In the genomic region with DNA sequence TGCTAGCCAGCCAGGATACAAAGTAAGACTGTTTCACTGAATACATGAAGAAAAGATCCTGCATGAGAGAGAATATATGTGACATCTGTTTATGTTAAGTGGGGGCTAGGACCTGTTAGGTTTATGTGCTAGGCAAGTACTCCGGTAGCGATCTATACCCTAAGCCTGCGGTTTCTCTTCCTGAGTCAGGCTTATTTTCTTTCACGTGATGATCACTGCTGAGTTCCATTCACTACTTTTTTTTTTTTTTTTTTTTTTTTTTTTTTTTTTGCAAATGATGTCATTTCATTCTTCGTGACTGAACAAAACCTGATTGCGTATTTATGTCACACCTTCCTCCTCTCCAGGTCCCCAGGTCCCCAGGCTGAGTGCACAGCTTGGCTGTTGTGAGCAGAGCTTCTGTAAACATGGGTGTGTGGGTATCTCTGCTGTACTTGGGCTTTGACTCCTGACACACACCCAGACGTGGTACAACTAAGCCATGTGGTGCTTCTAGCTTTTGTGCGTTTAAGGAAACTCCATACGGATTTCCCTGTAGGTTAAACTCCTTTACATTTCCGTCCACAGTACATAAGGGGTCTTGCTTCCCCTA, we compare ENCODE assay signal across 22 mouse cellular contexts. TPM values are rescaled to one million over a fixed set of nuclear protein-coding genes. Genes with fewer than 3 reads are reported as not detected.
DNase-seq lines count a peak whose midpoint lies in the region; ATAC-seq and TF ChIP-seq lines count a peak whose summit lies in the region.
"Had no signal": no experiment of that assay in that cellular context is flagged by ENCODE, and none has a peak within 500 bp of the region (broad histone marks: within the 10 kb centered on the region; RNA-seq: fewer than 3 reads in every experiment).

No protein-coding gene starts in this region.

- peak; percentile 42; the same call in 1 of the 2 replicates for ATAC-seq in intestine, embryonic 16.5 days
- no peak for ATAC-seq in intestine, postnatal 0 days
- ATAC-seq in stomach, postnatal 0 days (ENCODE audit: low FRiP score, low TSS enrichment) = peak; percentile 93
- ATAC-seq: forebrain, embryonic 13.5 days; forebrain, embryonic 15.5 days; forebrain, postnatal 0 days had no signal

- H3K4me3 ChIP-seq in intestine, embryonic 16.5 days (ENCODE audit: low read length) = no peak overlapping the region
- no peak overlapping the region for H3K4me3 ChIP-seq in intestine, postnatal 0 days (ENCODE audit: low read depth, low read length)
- H3K4me3 ChIP-seq in ES-E14 (ENCODE audit: insufficient read depth in 1 of 2, low read depth in 1 of 2, low read length in 2 of 2, poor library complexity in 1 of 2, severe bottlenecking in 1 of 2) = no peak overlapping the region
- H3K4me3 ChIP-seq in stomach, postnatal 0 days (ENCODE audit: low read depth, low read length) = no peak overlapping the region
- H3K4me3 ChIP-seq in left cerebral cortex, adult 2 months = no peak overlapping the region
- H3K4me3 ChIP-seq: embryonic facial prominence, embryonic 13.5 days; embryonic facial prominence, embryonic 15.5 days; erythroblast, embryonic 14.5 days; forebrain, embryonic 13.5 days; forebrain, embryonic 15.5 days had no signal

- no peaks in the 10 kb centered on the region for H3K4me1 ChIP-seq in intestine, embryonic 16.5 days (ENCODE audit: control insufficient read depth, insufficient read depth, low read length)
- no peaks in the 10 kb centered on the region for H3K4me1 ChIP-seq in intestine, postnatal 0 days (replicated peaks; ENCODE audit: control insufficient read depth, insufficient read depth, low read length)
- peaks cover 0 to 8% of the 10 kb centered on the region in 2 experiments; a peak in 1 of 4 replicates for H3K4me1 ChIP-seq in ES-E14 (ENCODE audit: control insufficient read depth in 2 of 2, insufficient read depth in 2 of 2, low read length in 2 of 2, poor library complexity in 1 of 2)
- H3K4me1 ChIP-seq in stomach, postnatal 0 days (replicated peaks; ENCODE audit: control insufficient read depth, insufficient read depth) = no peaks in the 10 kb centered on the region
- H3K4me1 ChIP-seq: embryonic facial prominence, embryonic 15.5 days; forebrain, embryonic 13.5 days; forebrain, embryonic 15.5 days had no signal

- intact Hi-C loops in left cerebral cortex, adult 2 months (cut with DNase I) = no loop called here

- in situ Hi-C loops in ES-E14 (cut with MboI; ENCODE audit: low sequenced_read_pairs in 2 of 2, unreplicated experiment in 2 of 2) = no loop called here

- no peak overlapping the region for H3K27ac ChIP-seq in intestine, embryonic 16.5 days (ENCODE audit: low read length)
- no peak overlapping the region for H3K27ac ChIP-seq in intestine, postnatal 0 days (ENCODE audit: low read depth, low read length)
- H3K27ac ChIP-seq in ES-E14 (ENCODE audit: insufficient read depth, low read depth, low read length, poor library complexity, severe bottlenecking) = no peak overlapping the region
- H3K27ac ChIP-seq in stomach, postnatal 0 days (replicated peaks) = no peak overlapping the region
- no peak overlapping the region for H3K27ac ChIP-seq in left cerebral cortex, adult 2 months
- H3K27ac ChIP-seq: embryonic facial prominence, embryonic 13.5 days; embryonic facial prominence, embryonic 15.5 days; forebrain, embryonic 13.5 days; forebrain, embryonic 15.5 days had no signal

- no peak for TF ChIP-seq CTCF in intestine, postnatal 0 days (IDR thresholded peaks at IDR 0.05; ENCODE audit: low read depth)
- TF ChIP-seq CTCF in stomach, postnatal 0 days (IDR thresholded peaks at IDR 0.05; ENCODE audit: low read depth) = no peak
- TF ChIP-seq CTCF in left cerebral cortex, adult 2 months (IDR thresholded peaks at IDR 0.05) = no peak

- no peaks in the 10 kb centered on the region for H3K36me3 ChIP-seq in intestine, embryonic 16.5 days (ENCODE audit: control insufficient read depth, insufficient read depth, low read length)
- H3K36me3 ChIP-seq in intestine, postnatal 0 days (ENCODE audit: control insufficient read depth, insufficient read depth) = no peaks in the 10 kb centered on the region
- no peaks in the 10 kb centered on the region for H3K36me3 ChIP-seq in ES-E14 (ENCODE audit: control insufficient read depth, insufficient read depth, low read length, poor library complexity, severe bottlenecking)
- no peaks in the 10 kb centered on the region for H3K36me3 ChIP-seq in stomach, postnatal 0 days (ENCODE audit: control insufficient read depth, insufficient read depth, low read length)
- H3K36me3 ChIP-seq: embryonic facial prominence, embryonic 13.5 days; embryonic facial prominence, embryonic 15.5 days; forebrain, embryonic 15.5 days had no signal

- 62% methylated on average over 10 of the region's 10 CpGs for WGBS in intestine, embryonic 16.5 days
- 52% methylated on average over 10 of the region's 10 CpGs for WGBS in intestine, postnatal 0 days
- WGBS in stomach, postnatal 0 days = 41% methylated on average over 10 of the region's 10 CpGs

- no peaks in the 10 kb centered on the region for H3K9me3 ChIP-seq in intestine, embryonic 16.5 days (ENCODE audit: control insufficient read depth, low read length)
- H3K9me3 ChIP-seq in intestine, postnatal 0 days (ENCODE audit: control insufficient read depth) = no peaks in the 10 kb centered on the region
- H3K9me3 ChIP-seq in ES-E14 (ENCODE audit: control insufficient read depth, insufficient read depth, low read depth, low read length) = no peaks in the 10 kb centered on the region
- no peaks in the 10 kb centered on the region for H3K9me3 ChIP-seq in stomach, postnatal 0 days (ENCODE audit: control insufficient read depth, low read length)
- H3K9me3 ChIP-seq: embryonic facial prominence, embryonic 13.5 days; embryonic facial prominence, embryonic 15.5 days; forebrain, embryonic 13.5 days; forebrain, embryonic 15.5 days had no signal

- no peaks in the 10 kb centered on the region for H3K27me3 ChIP-seq in intestine, embryonic 16.5 days (replicated peaks; ENCODE audit: control insufficient read depth, insufficient read depth, low read length)
- no peaks in the 10 kb centered on the region for H3K27me3 ChIP-seq in intestine, postnatal 0 days (replicated peaks; ENCODE audit: control insufficient read depth, insufficient read depth, low read length)
- H3K27me3 ChIP-seq in stomach, postnatal 0 days (ENCODE audit: control insufficient read depth, insufficient read depth, low read length) = no peaks in the 10 kb centered on the region
- H3K27me3 ChIP-seq: embryonic facial prominence, embryonic 13.5 days; embryonic facial prominence, embryonic 15.5 days; forebrain, embryonic 13.5 days; forebrain, embryonic 15.5 days had no signal

- no peak overlapping the region for H3K4me2 ChIP-seq in intestine, embryonic 16.5 days (ENCODE audit: low read depth, low read length)
- no peak overlapping the region for H3K4me2 ChIP-seq in intestine, postnatal 0 days (replicated peaks; ENCODE audit: low read depth)
- H3K4me2 ChIP-seq in stomach, postnatal 0 days (replicated peaks; ENCODE audit: low read depth) = no peak overlapping the region
- H3K4me2 ChIP-seq: embryonic facial prominence, embryonic 13.5 days; embryonic facial prominence, embryonic 15.5 days; forebrain, embryonic 13.5 days; forebrain, embryonic 15.5 days had no signal

- no peak for TF ChIP-seq EP300 in stomach, postnatal 0 days (optimal IDR thresholded peaks at IDR 0.05)

- no peak overlapping the region for H3K9ac ChIP-seq in intestine, embryonic 16.5 days (ENCODE audit: low read depth, low read length)
- no peak overlapping the region for H3K9ac ChIP-seq in intestine, postnatal 0 days (ENCODE audit: low read depth, low read length)
- H3K9ac ChIP-seq in ES-E14 (ENCODE audit: insufficient read depth, low read depth, low read length, poor library complexity, severe bottlenecking) = no peak overlapping the region
- no peak overlapping the region for H3K9ac ChIP-seq in stomach, postnatal 0 days (ENCODE audit: low read length)
- H3K9ac ChIP-seq: embryonic facial prominence, embryonic 13.5 days; embryonic facial prominence, embryonic 15.5 days; forebrain, embryonic 13.5 days; forebrain, embryonic 15.5 days; forebrain, postnatal 0 days had no signal

- no peak for DNase-seq in ES-E14 (ENCODE audit: low read depth, low spot score)
- DNase-seq in stomach, postnatal 0 days (ENCODE audit: low spot score) = peak; percentile 33
- no peak for DNase-seq in neural tube, embryonic 10.5 days (ENCODE audit: extremely low spot score, low spot score)
- no peak for DNase-seq in left cerebral cortex, adult 2 months (ENCODE audit: extremely low spot score in 1 of 2, low spot score in 2 of 2)
- DNase-seq: adrenal gland, adult 2 months; adrenal gland, postnatal 10 days; adrenal gland, postnatal 25 days; cerebellum, adult 11 months; cerebellum, adult 18-20 months; cerebellum, adult 8-10 months; cerebellum, adult 9-11 months; cerebellum, postnatal 14 days; cerebellum, postnatal 36 days; embryo, embryonic 11 days; forebrain, postnatal 0 days had no signal

TF ChIP-seq in ES-E14, 5 proteins besides CTCF, POLR2A, EP300 and RAD21:
- 0 out of 2 replicates have a peak, but pooled peaks have one; percentile 37 for TF ChIP-seq ZNF384 (IDR thresholded peaks at IDR 0.05; ENCODE audit: low read depth, low read length)
- TF ChIP-seq MAFK (IDR thresholded peaks at IDR 0.05; ENCODE audit: insufficient read depth, low read depth, low read length) = no peak

RNA-seq across cellular contexts. Expression of gene Plpp1, which starts 13.6 kb away (rescaled TPM):
- polyA plus RNA-seq in intestine, embryonic 16.5 days (2015; fragmentation: Nextera tagmentation; extraction: Ambion mirVana) = 94.5 and 97.3 TPM in 2 replicates
- 91.0 and 98.5 TPM in 2 replicates for polyA plus RNA-seq in intestine, postnatal 0 days (2015; fragmentation: Nextera tagmentation; extraction: Ambion mirVana)
- 33.0 and 38.2 TPM in 2 replicates for total RNA-seq in ES-E14 (2012; rRNA removed)
- polyA plus RNA-seq in stomach, postnatal 0 days (2015; fragmentation: Nextera tagmentation; extraction: Ambion mirVana) = 126 and 137 TPM in 2 replicates
- 10 to 100 TPM; 26.8 to 27.4 TPM for total RNA-seq in left cerebral cortex, adult 2 months (2021)
